Mouse (Mus musculus): ENCODE data around the gene E430018J23Rik. TPM values are rescaled to one million over a fixed set of nuclear protein-coding genes. Genes with fewer than 3 reads are reported as not detected.

Gene E430018J23Rik
- polyA plus RNA-seq (2014; fragmentation: Nextera tagmentation; extraction: Ambion mirVana) = 5.9 and 6.8 TPM in 2 replicates

DNA sequence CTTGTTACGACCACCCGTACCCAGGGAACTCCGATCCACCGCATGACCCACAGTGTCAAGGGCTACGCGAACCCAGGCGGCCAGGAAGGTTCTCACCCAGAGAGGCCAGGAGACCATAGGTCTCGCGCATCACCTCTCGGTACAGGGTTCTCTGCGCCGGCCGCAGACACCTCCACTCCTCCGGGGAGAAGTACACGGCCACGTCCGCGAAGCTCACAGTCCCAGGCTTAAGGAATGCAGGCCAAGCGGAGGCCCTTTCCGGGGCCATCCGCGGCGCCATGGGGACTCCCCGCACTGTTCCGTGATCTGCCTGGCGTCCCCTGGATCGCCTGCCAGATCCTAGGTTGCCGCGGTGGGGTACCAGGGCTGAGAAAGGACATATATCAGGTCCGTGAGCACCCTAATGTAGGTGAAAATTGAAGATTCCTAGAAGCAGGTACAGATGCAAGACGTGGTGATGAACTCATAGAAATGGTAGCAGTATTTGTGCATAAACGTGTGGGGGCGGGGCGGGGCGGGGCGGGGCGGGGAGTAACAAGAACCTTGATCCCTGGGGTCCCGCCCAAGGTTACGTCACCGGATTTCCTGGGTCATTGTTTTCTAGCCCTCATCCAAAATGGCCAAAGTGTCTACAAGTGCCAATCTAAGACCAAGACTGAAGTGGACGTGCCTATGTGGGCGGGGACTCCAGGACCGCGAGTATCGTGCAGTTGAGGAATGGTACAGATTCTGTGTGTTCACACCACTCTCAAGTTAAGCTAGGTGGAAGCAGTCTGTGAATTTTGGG lies at the start of gene E430018J23Rik:
Gene E430018J23Rik, minus strand, starts transcription at position 473 of the 787 bp plus-strand sequence.
- DNase-seq (ENCODE audit: low spot score) (peak; percentile 95), ATAC-seq (replicated peaks; ENCODE audit: low FRiP score) (peak; percentile 97)
- peak within 1 kb of the TSS; percentile 80 for H3K4me2 ChIP-seq (ENCODE audit: low read depth, low read length, severe bottlenecking)
- H3K27ac ChIP-seq (ENCODE audit: low read depth, low read length) = 0 out of 2 replicates have a peak within 1 kb of the TSS, but pooled peaks have one; percentile 41
- 1% methylated on average over 45 of the region's 45 CpGs for WGBS
- no peaks in the 10 kb centered on the region for H3K36me3 ChIP-seq (ENCODE audit: control insufficient read depth, insufficient read depth, low read length)
- H3K9ac ChIP-seq (ENCODE audit: low read length) = peak within 1 kb of the TSS; percentile 87
- H3K4me3 ChIP-seq (ENCODE audit: low read depth, low read length) = peak within 1 kb of the TSS; percentile 65
- H3K27me3 ChIP-seq (ENCODE audit: control insufficient read depth, insufficient read depth, low read length) = no peaks in the 10 kb centered on the region
- H3K9me3 ChIP-seq (ENCODE audit: control insufficient read depth, low read length) = no peaks in the 10 kb centered on the region
- H3K4me1 ChIP-seq (replicated peaks; ENCODE audit: control insufficient read depth, insufficient read depth, low read length) = no peaks in the 10 kb centered on the region

DNA sequence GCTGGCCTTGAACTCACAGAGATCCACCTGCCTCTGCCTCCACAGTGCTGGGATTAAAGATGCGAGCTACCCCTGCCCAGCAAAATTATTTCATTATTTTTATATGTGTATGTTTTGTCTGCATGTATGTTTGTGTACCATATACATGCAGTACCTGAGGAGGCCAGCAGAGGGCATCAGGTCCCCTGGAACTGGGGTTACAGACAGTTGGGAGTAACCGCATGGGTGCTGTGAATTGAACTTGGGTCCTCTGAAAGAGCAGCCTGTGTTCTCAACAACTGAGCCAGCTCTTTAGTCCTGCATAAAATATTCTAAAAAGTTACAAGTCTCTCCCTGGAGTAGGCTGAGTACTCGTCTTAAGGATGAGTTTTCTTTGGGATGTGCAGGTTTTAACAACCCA lies 44.3 kb upstream of the E430018J23Rik start:
- no peak for ATAC-seq (replicated peaks; ENCODE audit: low FRiP score)
- DNase-seq (ENCODE audit: low spot score) = no peak
- WGBS = 87% methylated on average over 3 of the region's 3 CpGs

DNA sequence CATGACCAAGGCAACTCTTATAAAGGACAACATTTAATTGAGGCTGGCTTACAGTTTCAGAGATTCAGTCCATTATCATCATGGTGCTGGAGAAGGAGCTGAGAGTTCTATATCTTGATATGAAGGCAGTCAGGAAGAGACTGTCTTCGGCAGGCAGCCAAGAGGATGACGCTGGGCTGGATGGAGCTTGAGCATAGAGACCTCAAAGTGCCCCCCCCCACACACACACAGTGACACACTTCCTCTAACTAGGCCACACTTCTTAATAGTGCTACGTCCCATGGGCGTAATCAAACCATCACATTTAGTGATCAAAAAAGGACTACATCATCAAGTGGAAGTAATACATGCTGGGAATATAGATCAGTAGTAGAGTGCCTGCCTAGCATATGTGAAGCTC lies 41.8 kb upstream of the E430018J23Rik start:
- ATAC-seq (replicated peaks; ENCODE audit: low FRiP score) (no peak), DNase-seq (ENCODE audit: low spot score) (no peak)
- 91% methylated on average over 4 of the region's 4 CpGs for WGBS
- no peak overlapping the region for H3K9ac ChIP-seq (ENCODE audit: low read length)
- H3K36me3 ChIP-seq (ENCODE audit: control insufficient read depth, insufficient read depth, low read length) = no peaks in the 10 kb centered on the region; the same call in 1 of the 2 replicates
- H3K4me2 ChIP-seq (ENCODE audit: low read depth, low read length, severe bottlenecking) = no peak overlapping the region
- no peaks in the 10 kb centered on the region for H3K4me1 ChIP-seq (replicated peaks; ENCODE audit: control insufficient read depth, insufficient read depth, low read length)
- H3K9me3 ChIP-seq (ENCODE audit: control insufficient read depth, low read length) = no peaks in the 10 kb centered on the region; the same call in 1 of the 2 replicates
- no peak overlapping the region for H3K27ac ChIP-seq (ENCODE audit: low read depth, low read length)
- H3K4me3 ChIP-seq (ENCODE audit: low read depth, low read length) = no peak overlapping the region
- H3K27me3 ChIP-seq (ENCODE audit: control insufficient read depth, insufficient read depth, low read length) = no peaks in the 10 kb centered on the region

More for the DNA sequence above, 44.3 kb upstream of the E430018J23Rik start:
- Histone ChIP-seq H3K4me2 (ENCODE audit: low read depth, low read length, severe bottlenecking) (no peak overlapping the region), H3K27ac (ENCODE audit: low read depth, low read length) (no peak overlapping the region), H3K27me3 (ENCODE audit: control insufficient read depth, insufficient read depth, low read length) (no peaks in the 10 kb centered on the region), H3K9me3 (ENCODE audit: control insufficient read depth, low read length) (no peaks in the 10 kb centered on the region; the same call in 1 of the 2 replicates), H3K4me1 (replicated peaks; ENCODE audit: control insufficient read depth, insufficient read depth, low read length) (no peaks in the 10 kb centered on the region), H3K9ac (ENCODE audit: low read length) (no peak overlapping the region), H3K4me3 (ENCODE audit: low read depth, low read length) (no peak overlapping the region), H3K36me3 (ENCODE audit: control insufficient read depth, insufficient read depth, low read length) (no peaks in the 10 kb centered on the region; the same call in 1 of the 2 replicates)

DNA sequence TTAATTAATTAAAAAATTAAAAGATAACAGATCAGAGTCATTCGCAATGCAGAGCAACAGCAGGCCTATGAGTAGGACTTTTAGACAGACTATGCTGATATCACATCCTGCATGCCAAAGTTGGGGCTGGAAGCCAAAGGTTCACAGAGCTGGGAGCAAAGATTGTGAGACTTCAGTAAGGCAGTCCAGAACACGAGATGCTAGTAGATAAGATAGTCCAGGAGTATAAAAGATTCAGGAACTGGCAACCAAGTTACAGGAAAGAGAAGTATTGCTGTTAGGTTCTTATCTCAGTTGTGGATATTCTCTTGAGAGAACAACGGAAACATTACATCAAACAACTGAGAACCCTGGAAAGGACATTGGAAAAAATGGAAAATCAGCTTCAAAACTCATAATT lies 32.9 kb upstream of the E430018J23Rik start:
- no peak overlapping the region for H3K9ac ChIP-seq (ENCODE audit: low read length)
- DNase-seq (ENCODE audit: low spot score) (no peak), ATAC-seq (replicated peaks; ENCODE audit: low FRiP score) (no peak)
- peaks cover 7% of the 10 kb centered on the region for H3K27me3 ChIP-seq (ENCODE audit: control insufficient read depth, insufficient read depth, low read length)
- WGBS = 75% methylated on average over 3 of the region's 3 CpGs
- H3K4me2 ChIP-seq (ENCODE audit: low read depth, low read length, severe bottlenecking) = no peak overlapping the region
- H3K9me3 ChIP-seq (ENCODE audit: control insufficient read depth, low read length) = no peaks in the 10 kb centered on the region
- H3K4me3 ChIP-seq (ENCODE audit: low read depth, low read length) = no peak overlapping the region
- H3K36me3 ChIP-seq (ENCODE audit: control insufficient read depth, insufficient read depth, low read length) = no peaks in the 10 kb centered on the region
- no peak overlapping the region for H3K27ac ChIP-seq (ENCODE audit: low read depth, low read length)
- 0 out of 2 replicates have a peak, but pooled peaks cover 3% of the 10 kb centered on the region for H3K4me1 ChIP-seq (replicated peaks; ENCODE audit: control insufficient read depth, insufficient read depth, low read length)

DNA sequence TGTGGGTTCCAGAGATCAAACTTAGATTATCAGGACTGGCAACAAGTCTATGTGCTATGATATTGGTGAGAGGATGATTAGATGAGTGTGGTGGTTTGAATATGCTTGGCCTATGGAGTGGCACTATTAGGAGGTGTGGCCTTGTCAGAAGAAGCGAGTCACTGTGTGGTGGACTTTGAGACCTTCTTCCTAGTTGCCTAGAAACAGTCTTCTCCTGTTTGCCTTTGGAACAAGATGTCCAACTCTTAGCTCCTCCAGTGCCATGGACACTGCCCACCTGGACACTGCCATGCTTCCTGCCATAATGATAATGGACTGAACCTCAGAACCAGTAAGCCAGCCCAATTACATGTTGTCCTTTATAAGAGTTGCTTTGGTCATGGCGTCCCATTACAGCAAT lies 32.5 kb upstream of the E430018J23Rik start:
- no peak for DNase-seq (ENCODE audit: low spot score)
- H3K27ac ChIP-seq (ENCODE audit: low read depth, low read length) = no peak overlapping the region
- 0 out of 2 replicates have a peak, but pooled peaks cover 5% of the 10 kb centered on the region for H3K4me1 ChIP-seq (replicated peaks; ENCODE audit: control insufficient read depth, insufficient read depth, low read length)
- H3K36me3 ChIP-seq (ENCODE audit: control insufficient read depth, insufficient read depth, low read length) = no peaks in the 10 kb centered on the region
- H3K27me3 ChIP-seq (ENCODE audit: control insufficient read depth, insufficient read depth, low read length) = peaks cover 7% of the 10 kb centered on the region
- no peak overlapping the region for H3K9ac ChIP-seq (ENCODE audit: low read length)
- 85% methylated on average over 2 of the region's 2 CpGs for WGBS
- H3K4me2 ChIP-seq (ENCODE audit: low read depth, low read length, severe bottlenecking) = no peak overlapping the region
- ATAC-seq (replicated peaks; ENCODE audit: low FRiP score) = no peak
- no peak overlapping the region for H3K4me3 ChIP-seq (ENCODE audit: low read depth, low read length)
- H3K9me3 ChIP-seq (ENCODE audit: control insufficient read depth, low read length) = no peaks in the 10 kb centered on the region

DNA sequence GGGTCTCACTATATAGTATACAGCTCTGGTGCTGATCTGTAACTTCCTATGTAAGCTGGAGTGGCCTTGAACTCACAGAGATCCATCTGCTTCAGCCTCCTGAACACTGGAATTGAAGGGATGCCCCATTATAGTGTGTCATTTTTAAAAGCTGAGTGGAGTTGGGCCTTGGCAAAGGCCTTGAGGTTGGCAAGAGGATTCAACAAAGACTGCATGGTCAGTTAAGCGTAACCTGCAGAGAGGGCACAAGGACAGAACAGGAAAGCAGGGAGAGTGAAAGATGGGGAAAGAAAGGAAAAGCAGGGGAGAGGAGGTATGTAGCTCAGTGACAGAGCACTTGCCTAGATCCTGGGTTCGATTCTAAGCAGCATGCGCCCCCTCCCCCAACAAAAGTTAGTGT lies 31.9 kb upstream of the E430018J23Rik start:
- Histone ChIP-seq H3K4me2 (ENCODE audit: low read depth, low read length, severe bottlenecking) (no peak overlapping the region), H3K36me3 (ENCODE audit: control insufficient read depth, insufficient read depth, low read length) (no peaks in the 10 kb centered on the region), H3K9me3 (ENCODE audit: control insufficient read depth, low read length) (no peaks in the 10 kb centered on the region), H3K4me1 (replicated peaks; ENCODE audit: control insufficient read depth, insufficient read depth, low read length) (0 out of 2 replicates have a peak, but pooled peaks cover 5% of the 10 kb centered on the region), H3K9ac (ENCODE audit: low read length) (no peak overlapping the region), H3K27ac (ENCODE audit: low read depth, low read length) (no peak overlapping the region), H3K4me3 (ENCODE audit: low read depth, low read length) (no peak overlapping the region), H3K27me3 (ENCODE audit: control insufficient read depth, insufficient read depth, low read length) (peaks cover 7% of the 10 kb centered on the region)
- DNase-seq (ENCODE audit: low spot score) (no peak), ATAC-seq (replicated peaks; ENCODE audit: low FRiP score) (no peak)
- 85% methylated on average over 3 of the region's 3 CpGs for WGBS

DNA sequence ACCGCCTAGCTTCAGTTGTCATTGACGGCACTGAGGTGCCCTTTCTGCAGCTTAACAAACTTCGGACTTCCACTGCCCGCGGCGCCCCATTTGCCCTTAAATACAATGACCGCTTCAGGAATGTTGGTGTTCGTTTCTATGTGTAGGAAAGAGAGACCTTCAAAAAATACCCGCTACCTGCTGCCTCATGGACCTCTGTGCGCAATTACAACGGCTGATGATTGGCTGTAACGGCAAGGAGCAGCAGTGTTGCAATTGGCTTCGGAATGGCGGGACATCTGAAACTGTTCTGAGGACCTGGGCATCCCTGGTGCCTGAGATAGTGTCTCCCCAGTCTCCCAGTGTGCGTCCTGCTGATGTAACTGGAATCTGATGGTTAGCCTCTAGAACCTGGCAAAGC lies 28.8 kb upstream of the E430018J23Rik start:
- under 1% methylated on average over 15 of the region's 15 CpGs for WGBS
- H3K9me3 ChIP-seq (ENCODE audit: control insufficient read depth, low read length) = no peaks in the 10 kb centered on the region
- ATAC-seq (replicated peaks; ENCODE audit: low FRiP score) (peak; percentile 37; the same call in 1 of the 2 replicates), DNase-seq (ENCODE audit: low spot score) (peak; percentile 52)
- no peaks in the 10 kb centered on the region; the same call in 1 of the 2 replicates for H3K36me3 ChIP-seq (ENCODE audit: control insufficient read depth, insufficient read depth, low read length)
- H3K9ac ChIP-seq (ENCODE audit: low read length) = peak overlapping the region; percentile 32; the same call in 1 of the 2 replicates
- peak overlapping the region; percentile 83 for H3K4me3 ChIP-seq (ENCODE audit: low read depth, low read length)
- H3K27me3 ChIP-seq (ENCODE audit: control insufficient read depth, insufficient read depth, low read length) = peaks cover 7% of the 10 kb centered on the region
- no peak overlapping the region for H3K27ac ChIP-seq (ENCODE audit: low read depth, low read length)
- H3K4me2 ChIP-seq (ENCODE audit: low read depth, low read length, severe bottlenecking) = peak overlapping the region; percentile 96
- 0 out of 2 replicates have a peak, but pooled peaks cover 5% of the 10 kb centered on the region for H3K4me1 ChIP-seq (replicated peaks; ENCODE audit: control insufficient read depth, insufficient read depth, low read length)

DNA sequence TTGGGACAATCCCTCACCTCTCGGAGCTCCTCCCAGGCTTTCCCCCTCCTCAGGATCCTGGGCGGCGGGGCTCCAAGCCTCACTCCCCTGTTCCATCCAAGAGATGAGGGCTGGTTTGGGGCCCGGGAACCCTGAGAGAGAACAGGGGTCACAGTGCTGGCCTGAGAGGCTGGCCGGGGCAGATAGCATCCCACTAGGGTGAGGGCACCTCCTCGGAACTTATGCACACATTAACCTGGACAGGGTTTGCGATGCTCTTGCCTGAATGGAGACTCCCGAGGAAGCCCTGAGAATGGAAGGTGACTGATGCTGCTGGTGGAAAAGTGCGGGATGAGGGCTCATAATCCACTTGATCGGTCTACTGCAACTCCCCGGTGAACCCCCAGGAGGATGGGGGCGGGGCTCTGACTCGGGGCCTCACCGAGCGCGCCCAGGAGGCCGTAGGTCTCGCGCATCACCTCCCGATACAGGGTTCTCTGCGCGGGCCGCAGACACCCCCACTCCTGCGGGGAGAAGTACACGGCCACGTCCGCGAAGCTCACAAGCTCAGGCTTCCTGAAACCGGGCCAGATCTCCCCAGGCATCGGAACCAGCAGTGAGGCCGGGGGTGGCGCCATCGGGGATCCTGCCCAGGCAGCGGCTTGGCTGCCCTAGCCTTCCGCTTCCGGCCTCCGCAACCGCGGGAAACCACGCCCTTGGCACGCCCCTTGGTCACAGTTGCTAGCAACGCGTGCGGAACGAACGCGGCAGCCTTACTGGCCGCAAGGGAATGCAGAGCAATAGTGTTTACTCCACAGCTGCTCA lies 28.2 kb upstream of the E430018J23Rik start, which contains the start of gene Zfp688:
Gene Zfp688, minus strand, starts transcription at position 681 of the 804 bp plus-strand sequence.
- Histone ChIP-seq H3K4me3 (ENCODE audit: low read depth, low read length) (peak within 1 kb of the TSS; percentile 83), H3K27me3 (ENCODE audit: control insufficient read depth, insufficient read depth, low read length) (peaks cover 7% of the 10 kb centered on the region), H3K9me3 (ENCODE audit: control insufficient read depth, low read length) (no peaks in the 10 kb centered on the region), H3K4me1 (replicated peaks; ENCODE audit: control insufficient read depth, insufficient read depth, low read length) (0 out of 2 replicates have a peak, but pooled peaks cover 5% of the 10 kb centered on the region), H3K9ac (ENCODE audit: low read length) (peak within 1 kb of the TSS; percentile 89), H3K27ac (ENCODE audit: low read depth, low read length) (no peak within 1 kb of the TSS), H3K36me3 (ENCODE audit: control insufficient read depth, insufficient read depth, low read length) (no peaks in the 10 kb centered on the region; the same call in 1 of the 2 replicates), H3K4me2 (ENCODE audit: low read depth, low read length, severe bottlenecking) (peak within 1 kb of the TSS; percentile 96)
- DNase-seq (ENCODE audit: low spot score) (peak; percentile 95), ATAC-seq (replicated peaks; ENCODE audit: low FRiP score) (peak; percentile 94)
- WGBS = 2% methylated on average over 48 of the region's 48 CpGs
